Mouse (Mus musculus) cerebellum, adult 18-20 months (tissue): Measurements from ENCODE around the gene BC067074.
A peak's percentile ranks its signal among the peaks of the same experiment; 100 is the strongest.
"Not testable (repeated sequence)": the region's sequence is repeated elsewhere in the genome, so short reads cannot be mapped to it uniquely, and the experiment has no call there.

Source experiments
- DNase-seq, 2 experiments: peaks; one replicate each; pipeline ENCODE4 v3.0.0; 2021

The BC067074 gene

DNA sequence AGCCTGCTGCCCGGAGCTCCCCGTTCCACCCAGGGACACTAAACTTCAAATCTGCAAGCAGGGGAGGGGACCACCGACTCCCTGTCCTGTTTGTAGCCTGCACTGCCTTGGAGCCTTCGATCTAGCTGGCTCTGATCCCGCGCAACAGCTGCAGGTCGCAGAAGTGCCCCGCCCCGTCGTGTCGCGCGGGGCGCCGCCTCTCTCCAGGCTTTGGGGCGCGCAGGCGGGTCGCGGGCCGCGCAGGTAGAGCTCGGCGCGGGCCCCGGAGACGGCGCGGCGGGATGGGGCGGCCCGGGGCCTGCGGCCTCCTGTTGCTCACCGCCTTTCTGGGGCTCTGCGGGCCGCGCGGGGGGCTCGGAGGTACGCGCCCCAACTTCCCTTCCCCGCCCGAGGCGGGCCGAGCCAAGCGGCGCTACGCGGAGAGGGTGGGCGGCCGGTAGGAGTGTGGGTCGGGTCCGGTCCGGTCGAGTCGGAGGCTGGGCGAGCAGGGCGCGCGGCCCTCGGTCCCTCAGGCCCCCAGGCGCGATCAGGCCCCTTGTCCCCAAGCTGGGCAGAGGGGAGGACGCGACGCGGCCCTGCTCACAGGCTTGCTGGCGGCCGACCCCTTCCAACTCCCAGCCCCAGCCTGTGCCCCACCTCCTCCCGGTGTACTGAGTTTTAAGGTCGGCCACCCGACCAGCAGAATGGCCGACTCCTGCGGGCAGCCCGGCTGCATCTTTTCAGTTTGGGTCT, at the start of gene BC067074:
TSS of gene BC067074 (plus strand) at position 185 of the 732 bp plus-strand sequence.
- DNase-seq, result no peak

DNA sequence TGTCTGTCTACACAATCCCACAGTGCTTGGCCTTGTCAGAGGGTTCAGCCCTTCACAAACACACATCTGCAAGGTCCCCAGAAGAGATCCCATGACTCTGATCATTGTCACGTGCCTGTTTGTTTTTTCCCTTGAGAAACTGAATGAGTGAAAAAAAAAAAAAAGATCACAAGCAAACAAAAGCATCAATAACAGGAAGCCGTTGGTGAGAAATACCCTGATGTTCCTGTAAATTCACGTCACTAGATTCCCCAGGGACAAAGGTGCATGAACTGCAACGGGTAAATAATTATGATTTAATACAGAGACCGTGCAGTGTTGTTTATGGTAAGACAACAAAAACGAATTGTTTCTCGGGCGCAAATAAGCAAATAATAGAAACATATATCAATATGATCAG, 47.9 kb upstream of the BC067074 start:
- DNase-seq, result no peak

DNA sequence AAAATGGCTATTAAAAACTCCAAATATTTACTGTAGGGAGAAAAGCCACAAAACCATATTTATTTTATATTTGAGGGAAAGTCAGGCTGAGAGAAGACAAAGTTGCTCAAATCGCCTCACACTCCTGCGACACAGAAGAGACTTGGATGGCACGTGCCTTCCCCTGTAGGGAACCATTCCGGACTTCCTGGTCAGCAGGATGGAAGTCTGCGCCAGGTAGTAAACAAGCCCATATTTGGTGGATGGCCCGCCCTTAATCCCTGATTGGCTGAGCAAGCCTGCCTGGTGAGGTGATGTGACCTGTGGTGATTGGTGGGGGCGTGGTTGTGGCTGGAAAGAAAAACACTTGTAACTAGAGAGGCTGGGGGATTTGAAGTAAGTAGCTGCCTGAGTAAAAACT, 40.4 kb upstream of the BC067074 start:
- DNase-seq, result not testable (repeated sequence)

DNA sequence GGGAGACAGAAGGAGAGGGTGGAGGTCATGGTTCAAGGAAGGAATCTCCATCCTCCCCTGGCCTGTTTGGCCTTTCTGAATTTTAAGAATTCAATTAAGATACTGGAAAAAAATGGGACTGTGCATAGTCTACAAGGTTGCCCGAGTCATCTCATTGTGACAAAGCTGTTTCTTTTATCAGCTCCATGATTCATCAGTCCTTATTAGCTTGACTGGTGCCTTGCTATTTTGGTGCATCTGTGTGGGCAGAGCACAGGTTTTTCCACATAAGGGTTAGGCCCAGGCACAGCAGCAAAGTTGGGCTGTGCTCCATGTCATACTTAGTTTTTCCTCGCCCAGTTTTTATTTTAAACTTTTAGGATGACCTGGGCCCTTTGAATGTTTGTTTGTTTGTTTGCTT, 36.2 kb upstream of the BC067074 start:
- DNase-seq, result no peak

DNA sequence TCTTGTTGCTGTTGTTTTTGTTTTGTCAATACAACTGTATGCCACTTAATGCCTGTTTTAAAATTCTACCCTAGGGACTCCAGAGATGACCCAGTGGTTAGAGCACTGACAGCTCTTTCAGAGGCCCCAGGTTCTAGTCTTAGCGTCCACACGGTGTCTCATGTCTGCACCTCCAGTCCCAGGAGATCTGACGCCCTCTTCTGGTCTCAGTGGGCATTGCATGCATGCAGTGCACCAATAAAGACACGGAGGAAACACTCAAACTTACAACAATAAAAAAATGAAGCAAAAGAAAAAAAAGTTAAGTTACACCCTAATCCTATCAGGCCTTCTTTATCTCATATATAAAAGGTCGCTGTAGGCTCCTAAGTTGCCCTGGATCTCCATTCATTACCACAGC, 35.8 kb upstream of the BC067074 start:
- DNase-seq, result no peak

DNA sequence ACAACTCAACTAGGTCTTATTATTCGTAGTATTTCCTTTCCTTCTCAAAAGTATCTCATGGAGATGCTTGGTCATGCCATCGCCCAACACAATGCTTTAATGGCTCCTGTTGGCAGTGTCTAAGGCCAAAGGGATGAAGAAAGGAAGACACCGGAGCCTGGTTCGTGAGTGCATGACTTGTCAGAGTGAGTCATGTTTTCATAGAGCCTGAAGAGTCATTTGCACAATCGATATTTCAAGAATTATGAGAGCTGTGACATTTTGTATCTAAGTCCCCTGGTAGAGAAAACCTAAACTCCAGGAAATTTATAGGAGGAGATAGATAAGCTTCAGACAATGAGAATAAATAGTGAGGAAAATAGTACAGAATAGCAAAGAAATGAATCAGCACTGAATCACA, 33.7 kb upstream of the BC067074 start:
- no peak for DNase-seq

DNA sequence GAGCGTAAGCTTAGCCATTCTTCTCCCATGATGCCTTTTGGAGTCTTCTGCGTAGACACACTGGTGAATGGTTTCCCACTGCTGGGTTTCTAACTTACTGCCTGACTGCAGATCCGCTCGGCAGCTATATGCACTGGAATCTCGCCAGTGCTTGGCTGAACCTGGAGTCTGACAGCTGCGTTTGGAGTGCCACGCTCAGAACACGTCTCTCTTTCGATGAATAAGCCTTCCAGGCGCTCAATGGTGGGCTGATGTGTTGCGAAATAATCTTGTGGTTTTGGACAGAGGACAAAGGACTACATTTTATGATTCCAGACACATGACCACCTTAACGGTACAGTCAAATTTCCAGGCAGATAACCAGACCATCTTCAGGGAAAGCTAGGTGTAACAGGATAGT, 30.1 kb upstream of the BC067074 start:
- no peak for DNase-seq

DNA sequence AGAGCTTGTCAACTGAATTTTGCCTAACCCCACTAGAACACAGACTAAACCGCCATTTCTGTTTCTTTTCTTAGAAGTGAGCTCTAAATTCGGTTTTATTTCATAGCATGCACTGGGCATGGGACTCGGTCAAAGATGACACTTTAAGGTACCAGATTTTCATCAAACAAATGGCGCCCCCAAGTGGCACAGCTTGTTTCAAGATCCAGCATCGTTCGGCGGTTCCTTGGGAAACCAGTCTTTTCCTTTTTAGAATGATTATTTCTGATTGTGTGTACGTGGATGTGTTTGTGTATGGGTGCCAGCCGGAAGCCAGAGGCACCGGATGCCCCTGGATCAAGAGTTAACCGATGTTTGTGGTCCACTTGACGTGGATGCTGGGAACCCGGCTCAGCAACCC, 27.7 kb upstream of the BC067074 start:
- DNase-seq, result peak in 1 of 2 experiments; percentile 6

DNA sequence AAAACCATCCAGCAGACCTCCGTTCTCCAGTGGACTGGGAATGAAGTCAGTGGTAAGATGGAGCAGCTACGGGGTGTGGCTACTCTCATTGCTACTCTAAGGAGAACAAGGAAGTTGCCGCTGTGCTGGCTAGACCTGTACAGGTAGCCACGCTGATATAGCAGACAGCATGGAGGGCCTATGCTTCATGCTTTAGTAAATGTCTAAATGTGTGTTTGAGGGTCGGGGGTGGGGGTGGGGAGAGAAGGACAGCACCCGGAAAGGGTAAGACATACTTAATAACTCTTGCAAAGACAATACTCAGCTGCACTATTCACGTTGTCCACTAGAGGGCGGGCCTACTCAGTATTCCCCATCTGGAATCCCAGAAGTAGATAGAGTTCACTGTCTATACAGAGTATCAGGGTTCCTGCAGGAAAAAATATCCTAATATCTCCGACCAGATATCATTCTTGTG, 26.4 kb upstream of the BC067074 start:
- DNase-seq, result peak; percentile 68 to 73

DNA sequence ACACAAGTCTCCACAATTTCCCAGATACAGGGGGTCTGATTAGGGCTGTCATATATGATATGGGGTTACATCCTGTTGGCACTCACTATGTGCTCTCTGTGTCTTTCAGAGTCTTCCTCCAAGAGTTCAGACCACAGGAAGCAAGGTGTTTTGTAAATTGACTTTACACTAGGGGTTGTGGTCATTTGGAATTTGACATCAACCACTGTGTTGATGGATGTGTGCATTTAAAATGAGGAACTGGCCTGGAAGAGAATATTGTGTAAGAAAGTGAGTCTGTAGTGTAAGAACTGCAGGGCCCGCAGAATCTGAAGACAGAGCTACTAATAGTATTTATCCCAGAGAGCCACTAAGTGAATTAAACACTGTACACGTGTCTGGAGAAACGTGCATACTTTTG, 25.8 kb upstream of the BC067074 start:
- DNase-seq, result no peak

DNA sequence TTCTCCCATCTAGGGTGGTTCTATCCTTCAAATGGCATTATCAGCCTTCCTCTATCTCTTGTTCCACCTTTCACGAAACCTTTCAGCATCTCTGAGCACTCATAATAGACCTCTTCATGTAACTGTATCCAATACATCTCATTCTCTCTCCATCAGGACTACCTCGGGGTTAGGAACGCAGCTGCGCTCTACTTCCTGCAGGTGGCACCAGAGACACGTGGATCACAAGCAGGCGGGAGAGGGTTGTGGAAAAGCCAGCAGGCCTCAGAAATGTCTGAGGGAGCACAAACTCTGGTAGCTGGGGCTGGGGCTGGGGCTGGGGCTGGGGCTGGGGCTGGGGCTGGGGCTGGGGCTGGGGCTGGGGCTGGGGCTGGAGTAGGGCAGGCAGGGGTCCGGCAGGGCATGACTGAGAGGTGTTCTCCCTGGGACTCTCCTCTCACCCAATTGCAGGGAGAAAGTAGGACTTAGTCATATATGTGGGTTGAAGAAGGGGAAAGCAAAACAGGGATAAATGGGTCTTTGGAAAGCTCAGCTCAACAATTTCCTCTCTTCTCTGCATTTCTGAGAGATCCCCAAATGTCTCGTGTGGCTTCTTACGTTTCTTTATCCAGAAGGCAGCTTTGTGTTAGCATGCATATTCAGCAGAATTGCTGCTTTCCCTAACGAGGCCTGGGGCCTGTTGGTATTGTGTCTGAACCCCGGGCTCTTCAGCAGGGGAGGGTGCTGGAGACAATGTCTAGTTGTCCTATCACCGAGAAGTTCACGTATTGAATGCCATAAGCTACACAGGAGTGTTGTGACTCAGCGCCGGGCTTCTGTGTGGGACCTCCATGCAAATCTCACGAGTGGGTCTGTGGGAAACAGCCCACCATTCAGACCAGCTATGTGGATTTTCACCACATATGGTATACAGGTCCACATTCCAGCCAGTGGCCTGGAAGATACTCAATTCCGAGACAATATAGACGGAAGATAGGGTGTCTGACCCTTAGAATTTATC, 22.9 kb upstream of the BC067074 start:
- DNase-seq, result peak; percentile 72 to 73

DNA sequence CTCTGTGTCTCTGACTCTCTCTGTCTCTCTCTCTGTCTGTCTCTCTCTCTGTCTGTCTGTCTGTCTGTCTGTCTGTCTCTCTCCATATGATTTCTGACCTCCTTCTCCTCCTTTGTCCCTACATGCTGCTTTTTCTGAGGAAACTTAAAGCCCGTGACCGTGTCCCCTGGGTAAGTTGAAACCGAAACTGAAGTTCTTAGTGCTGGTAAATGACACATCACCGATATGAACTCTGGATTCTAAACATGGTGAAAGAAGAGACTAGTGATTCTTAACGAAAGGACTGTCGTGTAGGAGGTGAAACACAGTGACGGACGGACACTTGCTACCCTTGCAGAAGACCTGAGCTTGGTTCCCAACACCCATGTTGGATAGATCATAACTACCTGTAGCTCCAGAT, 21.8 kb upstream of the BC067074 start:
- no peak for DNase-seq

DNA sequence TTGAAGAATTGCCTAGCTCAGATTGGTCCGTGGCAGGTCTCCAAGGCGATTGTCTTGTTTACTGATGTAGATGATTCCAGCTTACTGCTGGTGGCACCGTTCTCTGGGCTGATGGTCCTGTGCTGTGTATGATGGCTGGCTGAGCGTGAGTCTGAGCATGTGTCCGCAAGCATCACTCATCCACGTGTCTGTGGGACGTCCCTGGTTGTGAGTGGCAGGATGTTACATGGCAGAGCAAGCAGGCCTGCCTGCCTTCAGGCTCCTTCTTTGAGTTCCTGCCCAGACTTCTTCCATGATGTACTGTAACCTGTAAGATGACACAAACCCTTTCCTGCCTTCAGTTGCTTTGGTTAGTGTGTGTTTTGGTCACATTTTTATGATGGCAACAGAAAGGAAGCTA, 5.8 kb upstream of the BC067074 start:
- no peak for DNase-seq

DNA sequence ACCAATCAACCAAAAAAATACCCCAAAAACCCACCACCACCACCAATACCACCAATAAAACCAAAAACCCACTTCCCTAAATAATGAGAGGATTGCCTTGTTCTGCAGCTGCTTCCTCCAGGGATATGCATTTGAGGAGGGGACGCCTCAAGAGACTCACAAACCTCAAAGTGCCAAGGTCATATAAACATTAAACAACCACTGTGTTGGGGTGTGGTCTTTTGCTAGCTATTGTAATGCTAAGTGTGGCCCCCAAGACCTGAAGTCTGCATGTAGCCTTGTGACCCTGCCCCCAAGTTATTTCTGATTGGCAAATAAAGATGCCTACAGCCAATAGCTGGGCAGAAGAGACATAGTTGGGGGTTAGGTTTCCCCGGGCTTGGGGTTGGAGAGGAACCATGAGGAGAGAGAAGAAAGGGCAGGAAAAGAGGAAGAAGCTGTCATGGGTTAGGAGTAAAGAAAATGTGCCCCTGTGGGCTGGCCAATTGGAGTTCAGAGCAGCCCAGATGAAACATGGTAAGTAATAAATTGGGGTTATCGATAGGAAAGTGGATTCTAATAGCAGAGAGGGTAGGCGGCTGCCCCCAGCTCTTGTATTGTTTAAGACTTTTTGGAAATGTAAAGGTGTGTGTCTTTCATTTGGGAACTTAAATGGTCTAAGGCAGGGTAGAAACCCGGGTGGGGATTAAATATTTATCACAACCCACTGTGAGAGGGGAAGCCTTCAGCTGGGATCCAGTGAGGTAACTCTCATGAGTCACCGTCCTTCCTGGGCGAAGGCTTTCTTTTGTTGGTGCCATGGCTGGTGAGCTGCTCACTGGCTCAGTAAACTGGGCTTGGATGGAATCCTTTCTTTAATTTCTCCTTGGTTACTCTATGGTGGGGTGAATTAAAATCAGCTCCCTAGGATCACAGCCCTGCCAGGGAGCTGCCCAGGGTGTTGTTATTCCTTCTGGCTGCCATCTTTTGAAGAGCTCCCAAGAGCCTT, 4.5 kb upstream of the BC067074 start:
- no peak for DNase-seq

DNA sequence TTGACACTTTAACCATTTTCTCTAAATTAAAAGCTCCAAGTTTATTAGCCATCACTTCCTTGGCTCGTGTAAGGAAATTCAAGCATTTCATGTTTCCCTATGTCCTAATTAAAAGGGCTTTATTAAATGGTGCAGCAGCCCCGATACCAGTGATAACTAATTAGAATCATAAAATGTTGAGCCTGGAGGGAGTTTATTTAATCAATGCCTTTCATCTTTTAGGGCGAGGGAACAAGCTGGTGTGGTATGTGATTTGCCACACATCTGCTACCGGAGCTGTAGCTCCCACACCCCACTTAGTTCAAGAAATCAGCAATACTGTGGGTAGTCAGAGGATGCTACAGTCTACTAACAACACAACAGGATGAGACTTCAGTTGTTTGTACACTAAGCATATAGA, 3.2 kb upstream of the BC067074 start:
- no peak for DNase-seq

DNA sequence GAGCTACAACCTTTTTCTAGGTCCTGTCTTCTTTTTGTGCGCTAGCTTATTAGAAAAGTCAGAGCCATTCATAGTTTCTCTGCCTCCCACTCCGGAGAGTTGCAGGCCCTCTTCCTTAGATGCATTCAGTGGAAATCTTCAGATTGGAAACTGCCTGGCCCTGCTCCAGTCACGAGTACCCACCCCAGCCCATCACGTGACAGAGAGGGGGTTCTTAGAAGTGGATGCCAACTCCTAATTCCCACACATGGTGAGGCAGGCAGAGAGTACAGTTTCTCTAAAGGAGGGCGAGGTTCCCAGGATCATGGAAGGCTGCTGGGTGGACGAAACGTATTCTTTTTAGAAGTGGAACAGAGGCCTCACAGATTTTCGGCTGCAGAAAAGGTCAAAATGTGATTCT, 958 bp upstream of the BC067074 start:
- no peak for DNase-seq

DNA sequence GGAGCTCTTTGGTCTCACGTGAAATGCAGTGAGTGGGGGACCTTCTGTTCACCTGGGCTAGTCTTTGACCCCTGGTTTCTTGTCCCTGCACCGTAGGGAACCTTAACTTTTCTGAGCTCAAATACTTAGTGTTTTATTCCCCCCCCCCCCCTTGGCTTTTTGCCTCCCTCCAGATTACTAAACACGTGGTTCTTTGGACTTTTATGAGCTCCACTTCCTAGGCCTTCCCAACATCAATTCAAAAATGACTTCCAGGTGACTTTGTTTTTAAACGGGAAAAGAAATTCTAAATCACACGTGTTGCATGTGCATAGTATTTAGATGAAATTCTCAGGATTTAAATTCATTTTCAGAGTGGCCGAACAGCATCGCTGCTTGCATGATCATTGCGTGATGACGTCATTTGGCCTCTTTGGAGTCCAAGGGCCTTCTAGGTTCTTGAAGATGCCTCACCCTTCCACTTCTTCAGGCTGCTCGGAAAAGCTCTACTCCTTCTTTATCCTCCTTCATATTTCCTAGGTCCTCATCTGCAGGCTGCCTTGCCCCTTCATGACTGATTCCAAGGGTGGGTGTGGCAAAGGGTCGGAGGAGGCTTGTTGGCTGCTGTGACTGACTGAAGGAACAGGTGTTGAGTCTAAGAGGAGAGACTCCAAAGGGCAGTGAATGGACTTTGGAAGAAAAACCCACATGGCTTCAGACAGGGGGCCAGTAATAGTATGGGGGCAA, 911 bp downstream of the BC067074 start:
- no peak for DNase-seq

DNA sequence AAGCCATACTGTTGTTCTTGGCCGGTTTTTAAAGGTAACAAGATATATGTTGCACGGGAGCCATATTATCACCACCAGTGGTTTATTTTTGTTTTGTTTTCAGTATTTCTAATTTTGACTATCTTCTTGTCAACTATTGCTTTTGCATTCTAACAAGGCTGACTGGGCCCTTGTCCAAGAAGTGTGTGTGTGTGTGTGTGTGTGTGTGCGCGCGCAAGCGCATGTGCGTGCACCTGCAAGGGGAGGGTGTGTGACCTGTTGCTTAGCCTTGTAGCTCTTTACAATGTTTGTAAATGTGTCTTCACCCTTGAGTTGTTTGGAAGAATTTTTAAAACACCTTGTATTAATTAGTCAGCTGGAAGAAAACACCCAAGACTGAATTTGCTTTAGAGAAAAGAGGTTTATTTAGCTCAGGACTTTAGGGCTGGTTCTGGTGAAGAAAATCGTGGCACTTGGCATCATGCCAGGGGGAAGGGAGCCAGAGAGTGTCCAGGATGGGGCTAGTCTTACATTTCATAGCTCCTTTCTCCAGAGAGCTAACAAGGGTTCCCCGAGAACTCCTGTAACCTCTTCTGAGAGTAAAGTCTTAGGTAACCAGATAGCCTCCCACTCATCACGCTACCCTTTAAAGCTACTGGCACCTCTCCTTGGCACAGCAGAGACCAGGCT, 3.0 kb downstream of the BC067074 start:
- DNase-seq, result no peak

DNA sequence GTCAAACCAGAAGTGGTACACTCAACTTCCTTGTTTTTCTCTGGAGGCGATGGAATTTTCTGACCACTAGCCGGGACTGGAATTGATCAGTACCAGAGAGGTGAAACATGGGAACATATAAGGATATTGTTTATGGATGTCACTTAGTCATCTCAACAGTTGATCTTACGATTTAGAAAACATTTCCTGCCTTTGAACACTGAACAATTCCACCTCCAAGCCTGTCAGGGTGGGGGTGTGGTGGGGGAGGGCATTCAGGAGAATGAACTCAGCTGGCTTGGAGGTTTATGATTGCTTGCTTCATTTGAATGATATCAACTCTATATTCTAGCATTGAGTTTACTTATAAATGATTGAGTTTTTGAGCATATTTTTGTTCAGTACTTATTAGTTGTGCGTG, 13.6 kb downstream of the BC067074 start:
- no peak for DNase-seq

DNA sequence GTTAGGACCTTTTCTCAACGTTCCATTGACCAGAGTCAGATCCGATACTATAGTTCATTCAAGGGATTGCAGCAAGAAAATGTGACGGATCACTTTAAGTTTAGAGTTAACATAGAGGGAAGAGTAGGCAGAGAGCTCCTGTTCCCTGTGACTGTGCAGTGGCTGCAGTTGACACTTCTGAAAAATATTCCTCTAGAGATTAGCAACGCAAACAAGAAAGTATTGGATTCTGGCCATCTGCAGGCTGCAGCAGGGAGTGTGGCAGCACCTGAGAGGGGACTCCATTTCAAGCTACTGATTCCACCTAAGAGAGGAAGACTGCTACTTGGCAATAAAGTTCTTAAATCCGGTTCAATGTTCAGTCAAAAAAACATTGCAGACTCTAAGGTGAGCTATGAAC, 26.6 kb downstream of the BC067074 start:
- no peak for DNase-seq

DNA sequence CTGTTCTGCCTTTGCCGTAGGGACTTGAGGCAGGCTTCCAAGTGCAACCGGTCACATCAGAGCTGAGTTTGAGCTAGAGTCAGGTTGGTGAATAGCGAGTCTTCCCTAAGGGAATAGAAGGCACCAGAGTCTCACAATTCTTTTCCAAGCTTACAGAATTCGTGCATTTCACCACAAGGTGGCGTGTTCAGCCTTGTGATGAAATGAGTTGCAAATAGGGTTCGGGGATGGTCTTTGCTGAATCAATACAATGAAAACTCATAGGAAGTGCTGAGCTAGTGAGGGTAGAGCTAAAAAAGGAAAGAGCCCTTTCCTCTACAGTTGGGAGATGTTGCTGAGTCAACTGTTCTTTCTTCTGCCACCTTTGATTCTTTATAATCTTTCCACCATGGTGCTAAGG, 29.0 kb downstream of the BC067074 start:
- DNase-seq, result peak; percentile 25 to 42
